Mouse (Mus musculus) midbrain, embryonic 11.5 days (tissue): ENCODE results near the gene Ykt6. TPM values are rescaled to one million over a fixed set of nuclear protein-coding genes. Genes with fewer than 3 reads are reported as not detected.

Experiments
- ATAC-seq: fragments of 200-750 bp; cut with Nextera tagmentation; 2 replicates; pipeline ENCODE4 v1.8.0; 2017; ENCODE audit warnings: moderate TSS enrichment, moderate library complexity; ENCODE audit not compliant: low FRiP score
- DNase-seq: peaks from one replicate; pipeline ENCODE4 v3.0.0; 2015; ENCODE audit warnings: low spot score; ENCODE audit errors: missing footprints
- H3K27ac ChIP-seq: fragments of 300-500 bp; sonication (generic); 2 replicates; pipeline ENCODE4 v1.5.1; 2014; ENCODE audit warnings: low read depth, low read length
- H3K27me3 ChIP-seq: fragments of 300-500 bp; sonication (generic); 2 replicates; pipeline ENCODE4 v1.6.1; 2014; ENCODE audit warnings: mild to moderate bottlenecking, low read length, moderate library complexity, mixed read lengths; ENCODE audit not compliant: control insufficient read depth, insufficient read depth
- H3K36me3 ChIP-seq: fragments of 300-500 bp; sonication (generic); 2 replicates; pipeline ENCODE4 v1.6.1; 2014; ENCODE audit warnings: mild to moderate bottlenecking, low read length, moderate library complexity, mixed read lengths; ENCODE audit not compliant: control insufficient read depth, insufficient read depth
- H3K4me1 ChIP-seq: fragments of 300-500 bp; sonication (generic); 2 replicates; pipeline ENCODE4 v1.6.1; 2014; ENCODE audit warnings: low read length; ENCODE audit not compliant: control insufficient read depth, insufficient read depth
- H3K4me2 ChIP-seq: fragments of 300-500 bp; sonication (generic); 2 replicates; pipeline ENCODE4 v1.6.1; 2014; ENCODE audit warnings: mild to moderate bottlenecking, moderate library complexity
- H3K4me3 ChIP-seq: fragments of 300-500 bp; sonication (generic); 2 replicates; pipeline ENCODE4 v1.5.1; 2014; ENCODE audit warnings: low read depth, low read length
- H3K9ac ChIP-seq: fragments of 300-500 bp; sonication (generic); 2 replicates; pipeline ENCODE4 v1.6.1; 2014; ENCODE audit warnings: low read length
- H3K9me3 ChIP-seq: fragments of 300-500 bp; sonication (generic); 2 replicates; pipeline ENCODE4 v1.6.1; 2016; ENCODE audit warnings: low read length; ENCODE audit not compliant: control insufficient read depth
- WGBS: fragments of 180-500 bp; shearing (Covaris S2); extraction: QIAGEN DNeasy Blood & Tissue Kit; methylation state at CpG from one replicate; pipeline ENCODE4 v1.1.7; 2014; 5-methylcytosine and 5-hydroxymethylcytosine counted together
- polyA plus RNA-seq: library from polyadenylated mRNA; unstranded; fragments of >200 nt; fragmentation: Nextera tagmentation; extraction: Ambion mirVana; gene quantifications from 2 replicates; pipeline ENCODE4 v1.2.1, GENCODE M21; 2014

Ykt6 gene
- polyA plus RNA-seq, 1 experiment from 2014 or later = 29.4 TPM

DNA sequence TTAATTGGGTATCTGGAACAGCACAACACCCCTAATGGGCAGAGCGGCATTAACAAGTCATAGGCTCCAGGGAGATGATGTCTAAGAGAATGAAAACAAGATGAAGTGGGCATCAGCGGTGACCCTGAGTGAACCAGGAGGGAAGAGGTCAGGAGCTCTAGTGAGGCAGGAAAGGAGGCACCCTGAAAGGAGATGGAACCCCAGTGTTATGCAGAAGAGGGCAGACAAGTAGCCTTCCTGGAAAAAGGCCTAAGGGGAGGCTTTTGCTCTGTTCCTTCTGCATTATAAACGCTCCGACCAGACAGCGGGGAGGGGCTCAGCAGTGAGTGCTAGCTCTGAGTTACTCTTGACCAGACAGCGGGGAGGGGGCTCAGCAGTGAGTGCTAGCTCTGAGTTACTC, 12.5 kb upstream of the Ykt6 start:
- Histone ChIP-seq H3K4me3 (no peak overlapping the region), H3K4me1 (no peaks in the 10 kb centered on the region), H3K36me3 (no peaks in the 10 kb centered on the region), H3K4me2 (no peak overlapping the region), H3K9ac (no peak overlapping the region), H3K27me3 (no peaks in the 10 kb centered on the region), H3K27ac (no peak overlapping the region), H3K9me3 (no peaks in the 10 kb centered on the region)
- 57% methylated on average over 6 of the region's 6 CpGs for WGBS
- no peak for ATAC-seq
- DNase-seq = no peak

DNA sequence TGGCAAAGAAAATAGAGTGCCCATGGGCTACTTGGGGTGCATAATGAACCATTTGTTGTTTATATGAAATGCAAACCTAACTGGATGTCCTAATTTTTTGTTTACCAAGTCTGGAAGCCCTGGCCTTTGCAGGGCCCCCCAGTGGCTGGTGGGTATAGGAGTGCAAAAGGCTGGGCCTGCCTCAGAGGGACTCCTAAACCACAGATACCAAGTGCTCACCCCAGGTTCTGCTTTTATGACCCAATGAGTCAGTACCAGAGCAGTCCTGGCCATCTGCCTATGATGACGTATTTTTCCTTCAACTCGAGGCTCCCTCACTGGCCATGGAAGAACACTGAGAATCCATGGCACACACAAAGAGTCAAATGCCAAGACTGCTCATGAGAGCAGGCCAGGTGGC, 10.4 kb upstream of the Ykt6 start:
- no peak for DNase-seq
- no peak overlapping the region for H3K27ac ChIP-seq
- H3K27me3 ChIP-seq = no peaks in the 10 kb centered on the region
- ATAC-seq = no peak
- no peaks in the 10 kb centered on the region for H3K9me3 ChIP-seq
- no peak overlapping the region for H3K4me2 ChIP-seq
- 80% methylated on average over 2 of the region's 2 CpGs for WGBS
- H3K4me3 ChIP-seq = no peak overlapping the region
- H3K4me1 ChIP-seq = peaks cover 4% of the 10 kb centered on the region; the same call in 1 of the 2 replicates
- no peaks in the 10 kb centered on the region for H3K36me3 ChIP-seq
- H3K9ac ChIP-seq = no peak overlapping the region

DNA sequence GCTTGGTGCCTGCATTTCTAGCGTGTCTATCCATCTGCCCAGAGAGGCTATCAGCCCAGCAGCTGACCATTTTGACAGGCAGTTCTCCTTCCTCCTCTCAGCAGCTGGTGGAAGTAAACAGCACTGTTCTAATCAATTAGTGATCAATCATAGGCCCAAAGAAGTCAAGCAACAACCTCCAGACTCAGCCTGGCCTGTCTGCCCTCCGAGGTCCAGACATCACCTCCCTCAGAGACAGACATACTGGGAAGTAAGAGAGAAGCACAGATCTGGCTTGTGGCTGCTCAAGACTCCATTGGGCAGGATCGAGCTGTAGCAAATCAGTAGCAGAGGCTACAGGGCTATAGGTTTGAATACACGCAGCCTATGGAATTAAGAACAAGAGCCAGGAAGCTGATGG, 7.7 kb upstream of the Ykt6 start:
- Histone ChIP-seq H3K4me2 (no peak overlapping the region), H3K4me1 (peaks cover 5% of the 10 kb centered on the region; the same call in 1 of the 2 replicates), H3K27me3 (no peaks in the 10 kb centered on the region), H3K27ac (no peak overlapping the region), H3K36me3 (no peaks in the 10 kb centered on the region), H3K9ac (0 out of 2 replicates have a peak overlapping the region, but pooled peaks have one; percentile 20), H3K4me3 (no peak overlapping the region), H3K9me3 (no peaks in the 10 kb centered on the region)
- DNase-seq (no peak), ATAC-seq (no peak)
- WGBS = 82% methylated on average over 4 of the region's 4 CpGs

DNA sequence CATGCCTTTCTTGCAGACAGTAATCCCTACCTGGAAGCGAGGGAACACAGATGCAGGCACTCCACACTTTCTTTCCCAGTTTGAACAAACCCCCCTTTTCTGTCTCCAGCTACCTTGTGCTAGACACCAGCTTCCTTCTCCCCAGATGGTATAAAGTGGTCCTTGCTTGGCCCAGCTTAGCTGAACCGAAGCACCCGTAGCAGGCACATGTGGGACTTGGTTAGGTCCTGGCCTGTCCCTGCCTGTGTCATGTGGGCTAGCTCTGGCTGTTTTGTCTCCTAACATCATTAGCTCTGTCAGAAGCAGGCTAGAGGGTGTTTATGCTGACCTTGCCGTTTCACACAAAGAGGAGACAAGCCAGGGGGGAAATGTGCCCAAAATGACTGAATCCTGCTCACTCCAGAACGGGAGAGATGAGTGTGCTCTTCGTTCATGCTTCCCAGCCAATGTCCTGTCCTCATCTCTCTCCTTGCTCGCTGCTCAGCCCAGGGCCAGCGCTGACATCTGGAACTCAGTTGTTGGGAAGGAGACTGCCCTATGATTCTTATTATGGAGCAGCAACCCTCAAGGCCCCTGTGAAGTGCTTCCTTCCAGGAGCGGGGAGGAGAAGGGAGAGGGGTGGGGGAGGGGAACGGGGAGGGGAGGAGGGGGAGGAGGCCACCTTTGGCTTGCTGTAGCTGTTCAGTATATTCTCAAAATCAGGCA, 6.8 kb upstream of the Ykt6 start:
- Histone ChIP-seq H3K9me3 (no peaks in the 10 kb centered on the region), H3K9ac (no peak overlapping the region), H3K36me3 (no peaks in the 10 kb centered on the region), H3K27me3 (no peaks in the 10 kb centered on the region), H3K27ac (no peak overlapping the region), H3K4me2 (no peak overlapping the region), H3K4me3 (no peak overlapping the region), H3K4me1 (peaks cover 5% of the 10 kb centered on the region; the same call in 1 of the 2 replicates)
- no peak for DNase-seq
- no peak for ATAC-seq
- WGBS = 64% methylated on average over 10 of the region's 10 CpGs

DNA sequence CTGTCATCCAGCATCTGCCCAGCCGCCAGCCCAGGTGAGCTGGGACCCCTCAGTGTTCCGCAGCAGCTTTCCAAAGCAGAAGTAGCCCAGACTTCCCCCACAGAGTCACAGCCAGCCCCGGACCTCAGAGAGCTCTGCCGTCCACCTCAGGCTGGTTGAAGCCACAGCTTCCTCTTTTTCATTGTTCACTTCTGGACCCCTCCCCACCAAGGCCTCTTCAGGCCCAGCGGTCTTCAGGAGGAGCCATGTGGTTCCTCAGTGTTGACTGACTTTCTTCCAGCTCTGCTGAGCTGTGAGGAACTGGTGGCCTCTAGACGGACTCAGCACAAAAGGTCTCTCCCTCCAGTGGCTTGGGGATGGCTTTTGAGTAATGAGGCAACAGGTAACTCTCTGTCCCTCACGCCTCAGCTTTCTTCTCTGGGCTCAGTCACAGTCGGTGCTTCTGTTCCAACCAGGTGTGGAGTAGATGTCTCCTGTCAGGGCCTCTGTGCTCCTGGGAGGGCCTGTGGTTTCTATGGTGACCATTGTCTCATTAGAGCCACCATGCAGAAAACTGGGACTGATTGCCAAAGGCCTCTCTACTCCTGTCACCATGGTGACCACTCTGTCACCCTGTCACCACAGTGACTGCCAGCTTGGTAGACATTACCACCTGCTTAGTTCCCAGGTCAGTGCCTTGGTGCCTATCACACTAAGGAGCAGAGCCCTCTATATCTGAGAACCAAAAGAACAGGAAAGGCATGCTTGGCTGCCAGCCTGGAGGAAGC, 5.7 kb upstream of the Ykt6 start, which contains the start of gene Gck:
Gene Gck, minus strand, starts transcription at position 496 of the 767 bp plus-strand sequence.
- no peak for DNase-seq
- Histone ChIP-seq H3K4me2 (no peak within 1 kb of the TSS), H3K27me3 (no peaks in the 10 kb centered on the region), H3K9me3 (no peaks in the 10 kb centered on the region), H3K36me3 (no peaks in the 10 kb centered on the region), H3K27ac (no peak within 1 kb of the TSS), H3K4me1 (peaks cover 5% of the 10 kb centered on the region; the same call in 1 of the 2 replicates), H3K4me3 (no peak within 1 kb of the TSS), H3K9ac (no peak within 1 kb of the TSS)
- WGBS = 67% methylated on average over 8 of the region's 8 CpGs
- ATAC-seq = no peak

DNA sequence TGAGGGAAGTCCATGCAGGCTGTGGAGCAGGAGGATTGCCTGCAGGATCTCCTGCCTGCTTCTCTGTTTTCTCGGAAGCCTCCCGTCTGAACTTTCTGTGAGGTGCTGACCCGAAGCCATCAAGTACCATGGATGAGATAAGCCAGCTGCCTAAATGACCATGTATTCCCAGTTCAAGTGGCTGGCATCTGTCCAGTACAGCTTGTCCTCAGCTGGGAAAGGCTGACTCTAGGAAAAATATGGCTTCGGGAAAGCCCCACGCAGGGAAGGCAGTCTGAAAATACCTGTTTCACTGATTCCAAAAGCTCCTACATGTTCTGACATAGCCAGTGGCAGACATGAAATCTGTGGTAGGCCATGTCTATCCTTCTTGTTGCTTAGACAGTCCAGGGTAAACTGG, 3.0 kb upstream of the Ykt6 start:
- DNase-seq = no peak
- 91% methylated on average over 5 of the region's 5 CpGs for WGBS
- Histone ChIP-seq H3K27ac (no peak overlapping the region), H3K36me3 (no peaks in the 10 kb centered on the region), H3K4me3 (no peak overlapping the region), H3K27me3 (no peaks in the 10 kb centered on the region), H3K9me3 (no peaks in the 10 kb centered on the region), H3K4me2 (no peak overlapping the region), H3K9ac (no peak overlapping the region), H3K4me1 (peaks cover 12% of the 10 kb centered on the region)
- no peak for ATAC-seq

DNA sequence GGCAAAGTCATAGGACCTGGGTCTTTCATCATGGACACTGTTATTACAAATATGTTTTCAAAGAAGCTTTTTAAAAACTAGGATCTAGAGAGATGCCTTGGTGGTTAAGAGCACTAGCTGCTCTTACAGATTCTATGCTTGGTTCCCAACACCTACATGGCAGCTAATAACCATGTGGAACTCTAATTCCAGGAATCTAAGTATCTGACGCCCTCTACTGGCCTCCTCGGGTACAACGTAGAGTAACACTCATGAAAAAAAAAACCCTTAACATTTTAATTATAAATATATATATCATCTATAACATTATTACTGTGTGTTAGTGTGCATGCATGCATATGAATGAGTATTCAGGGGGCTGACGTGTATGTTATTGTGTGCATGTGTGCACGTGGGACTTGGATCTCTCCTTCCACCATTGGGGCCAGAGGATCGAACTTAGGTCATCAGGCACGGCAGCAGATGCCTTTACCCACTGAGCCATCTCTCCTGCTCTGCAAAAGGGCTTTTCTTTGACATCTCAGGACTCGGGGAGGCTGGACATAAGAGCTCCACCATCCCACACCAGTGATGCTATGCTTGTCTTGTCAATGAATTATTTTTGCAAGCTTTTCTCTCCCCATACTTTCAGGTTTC, 2.2 kb upstream of the Ykt6 start:
- H3K27me3 ChIP-seq = no peaks in the 10 kb centered on the region
- no peak overlapping the region for H3K9ac ChIP-seq
- DNase-seq = peak; percentile 91
- H3K4me1 ChIP-seq = peaks cover 12% of the 10 kb centered on the region
- H3K27ac ChIP-seq = no peak overlapping the region
- H3K36me3 ChIP-seq = no peaks in the 10 kb centered on the region
- H3K4me2 ChIP-seq = no peak overlapping the region
- H3K9me3 ChIP-seq = no peaks in the 10 kb centered on the region
- WGBS = 35% methylated on average over 8 of the region's 8 CpGs
- no peak overlapping the region for H3K4me3 ChIP-seq
- no peak for ATAC-seq

DNA sequence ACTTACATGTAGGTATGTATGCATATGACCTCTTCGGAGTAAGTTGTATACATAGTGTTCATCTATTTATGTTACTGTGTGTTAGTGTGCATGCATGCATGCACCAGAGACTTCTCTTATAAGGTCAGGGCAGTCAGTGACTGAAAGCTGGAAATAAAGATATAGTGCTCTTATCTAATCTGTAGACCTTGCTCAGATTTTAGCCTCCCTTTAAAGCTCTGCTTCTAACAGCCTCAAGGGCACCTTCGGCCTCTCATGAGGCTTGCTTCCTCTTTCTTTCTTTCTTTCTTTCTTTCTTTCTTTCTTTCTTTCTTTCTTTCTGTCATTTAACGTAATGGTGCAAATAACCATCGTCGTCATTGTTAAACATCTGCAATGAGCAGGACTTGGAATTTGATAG, 1.1 kb upstream of the Ykt6 start:
- no peak overlapping the region for H3K4me3 ChIP-seq
- DNase-seq (no peak), ATAC-seq (no peak)
- no peaks in the 10 kb centered on the region for H3K27me3 ChIP-seq
- no peak overlapping the region for H3K9ac ChIP-seq
- no peak overlapping the region for H3K4me2 ChIP-seq
- H3K9me3 ChIP-seq = no peaks in the 10 kb centered on the region
- H3K27ac ChIP-seq = no peak overlapping the region
- H3K36me3 ChIP-seq = no peaks in the 10 kb centered on the region
- 76% methylated on average over 5 of the region's 5 CpGs for WGBS
- peaks cover 12% of the 10 kb centered on the region for H3K4me1 ChIP-seq
